Mouse (Mus musculus): Measurements from ENCODE around the gene Nudt4.

Nudt4 gene

GRCm38 (mm10) chr10:95539841-95540240 lies 24.1 kb downstream of the Nudt4 start:
- DNase-seq (ENCODE audit: low read depth, low spot score) = no peak

- DNase-seq (ENCODE audit: low read depth, low spot score) = no peak
Observed at GRCm38 (mm10) chr10:95539260-95539659, 24.7 kb downstream of the Nudt4 start.

- DNase-seq (ENCODE audit: low read depth, low spot score) = no peak
Observed at GRCm38 (mm10) chr10:95536222-95536541, 27.8 kb downstream of the Nudt4 start.

GRCm38 (mm10) chr10:95535399-95536221 lies 28.3 kb downstream of the Nudt4 start:
- DNase-seq (ENCODE audit: low read depth, low spot score) = no peak

- DNase-seq (ENCODE audit: low read depth, low spot score) = no peak
Observed at GRCm38 (mm10) chr10:95533382-95533781, 30.6 kb downstream of the Nudt4 start.

- no peak for DNase-seq (ENCODE audit: low read depth, low spot score)
Observed at GRCm38 (mm10) chr10:95532916-95533315, 31.0 kb downstream of the Nudt4 start.

GRCm38 (mm10) chr10:95530551-95531121 lies 33.3 kb downstream of the Nudt4 start:
- no peak for DNase-seq (ENCODE audit: low read depth, low spot score)

GRCm38 (mm10) chr10:95526495-95527122 lies 37.3 kb downstream of the Nudt4 start:
- DNase-seq (ENCODE audit: low read depth, low spot score) = no peak

- DNase-seq (ENCODE audit: low read depth, low spot score) = no peak
Observed at GRCm38 (mm10) chr10:95525871-95526270, 38.1 kb downstream of the Nudt4 start.

GRCm38 (mm10) chr10:95525037-95525675 lies 38.8 kb downstream of the Nudt4 start:
- DNase-seq (ENCODE audit: low read depth, low spot score) = no peak

- DNase-seq (ENCODE audit: low read depth, low spot score) = no peak
Observed at GRCm38 (mm10) chr10:95517656-95518055, 46.3 kb downstream of the Nudt4 start.

- DNase-seq (ENCODE audit: low read depth, low spot score) = peak; percentile 61
Observed at GRCm38 (mm10) chr10:95515293-95515931, 48.5 kb downstream of the Nudt4 start.

GRCm38 (mm10) chr10:95514656-95515292 lies 49.2 kb downstream of the Nudt4 start, which contains the start of gene Ube2n:
Ube2n (plus strand) TSS chr10:95515145.
- DNase-seq (ENCODE audit: low read depth, low spot score) = peak; percentile 97

GRCm38 (mm10) chr10:95513768-95514556 lies 50.0 kb downstream of the Nudt4 start:
- DNase-seq (ENCODE audit: low read depth, low spot score) = no peak

GRCm38 (mm10) chr10:95512635-95513034 lies 51.3 kb downstream of the Nudt4 start:
- DNase-seq (ENCODE audit: low read depth, low spot score) = no peak

- DNase-seq (ENCODE audit: low read depth, low spot score) = no peak
Observed at GRCm38 (mm10) chr10:95509263-95509662, 54.7 kb downstream of the Nudt4 start.

GRCm38 (mm10) chr10:95508793-95509192 lies 55.2 kb downstream of the Nudt4 start:
- DNase-seq (ENCODE audit: low read depth, low spot score) = peak; percentile 39

GRCm38 (mm10) chr10:95508126-95508525 lies 55.8 kb downstream of the Nudt4 start:
- no peak for DNase-seq (ENCODE audit: low read depth, low spot score)

- DNase-seq (ENCODE audit: low read depth, low spot score) = no peak
Observed at GRCm38 (mm10) chr10:95504341-95504740, 59.6 kb downstream of the Nudt4 start.

GRCm38 (mm10) chr10:95503443-95504235 lies 60.3 kb downstream of the Nudt4 start:
- no peak for DNase-seq (ENCODE audit: low read depth, low spot score)

All from CD4-positive helper T cell, adult 2 months (primary cell).